Mouse (Mus musculus) heart, embryonic 16.5 days (tissue): ENCODE measurements around the gene Xirp1. TPM values are rescaled to one million over a fixed set of nuclear protein-coding genes. Genes with fewer than 3 reads are reported as not detected.

Experiments used
- ATAC-seq: fragments of 200-750 bp; cut with Nextera tagmentation; replicated peaks from 2 replicates; pipeline ENCODE4 v1.8.0; 2017; ENCODE audit warnings: moderate number of reproducible peaks; ENCODE audit not compliant: insufficient read depth, low FRiP score; ENCODE audit errors: extremely low read depth
- H3K27ac ChIP-seq: fragments of 300-500 bp; sonication (generic); 2 replicates; pipeline ENCODE4 v1.5.1; 2014; ENCODE audit warnings: mild to moderate bottlenecking, low read length, control low read depth, moderate library complexity
- H3K27me3 ChIP-seq: fragments of 300-500 bp; sonication (generic); 2 replicates; pipeline ENCODE4 v1.6.1; 2014; ENCODE audit warnings: low read length, mixed read lengths; ENCODE audit not compliant: control insufficient read depth, insufficient read depth
- H3K36me3 ChIP-seq: fragments of 300-500 bp; sonication (generic); 2 replicates; pipeline ENCODE4 v1.6.1; 2014; ENCODE audit not compliant: control insufficient read depth, insufficient read depth
- H3K4me1 ChIP-seq: fragments of 300-500 bp; sonication (generic); 2 replicates; pipeline ENCODE4 v1.6.1; 2014; ENCODE audit warnings: low read length, mixed read lengths; ENCODE audit not compliant: control insufficient read depth, insufficient read depth
- H3K4me2 ChIP-seq: fragments of 300-500 bp; sonication (generic); 2 replicates; pipeline ENCODE4 v1.6.1; 2014; ENCODE audit warnings: low read depth, mild to moderate bottlenecking, control low read depth, low read length
- H3K4me3 ChIP-seq: fragments of 300-500 bp; sonication (generic); 2 replicates; pipeline ENCODE4 v1.5.1; 2014; ENCODE audit warnings: mild to moderate bottlenecking, control low read depth, low read length
- H3K9ac ChIP-seq: fragments of 300-500 bp; sonication (generic); 2 replicates; pipeline ENCODE4 v1.6.1; 2014; ENCODE audit warnings: low read length, control low read depth
- H3K9me3 ChIP-seq: fragments of 300-500 bp; sonication (generic); replicated peaks from 2 replicates; pipeline ENCODE4 v1.6.1; 2016; ENCODE audit warnings: low read length; ENCODE audit not compliant: control insufficient read depth
- WGBS: fragments of 180-500 bp; shearing (Covaris S2); extraction: QIAGEN DNeasy Blood & Tissue Kit; methylation state at CpG from one replicate; pipeline ENCODE4 v1.1.7; 2014; 5-methylcytosine and 5-hydroxymethylcytosine counted together
- polyA plus RNA-seq: library from polyadenylated mRNA; unstranded; fragments of >200 nt; fragmentation: Nextera tagmentation; extraction: Ambion mirVana; gene quantifications from 2 replicates; pipeline ENCODE4 v1.2.1, GENCODE M21; 2015

The Xirp1 gene
- polyA plus RNA-seq, 1 experiment from 2014 or later: 54.9 TPM

DNA sequence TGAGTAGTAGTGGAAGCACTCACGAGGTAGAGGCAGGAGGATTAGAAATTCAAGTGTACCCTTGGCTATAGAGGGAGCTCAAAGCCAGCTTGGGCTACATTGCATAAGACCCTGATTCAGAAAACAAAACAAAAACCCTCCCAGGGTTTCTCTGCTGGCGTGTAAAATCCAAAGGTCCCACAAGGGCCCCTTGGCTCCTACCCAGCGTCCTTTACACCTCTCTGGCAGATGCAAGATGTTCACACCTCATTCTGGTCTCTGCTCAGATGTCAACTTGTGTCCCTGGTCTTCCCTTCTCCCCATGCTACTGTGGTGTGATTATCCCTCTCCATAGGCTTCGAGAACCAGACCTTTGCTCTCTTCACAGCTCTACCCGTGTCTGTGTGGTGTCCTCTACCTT is 22.6 kb downstream of the Xirp1 start:
- H3K9ac ChIP-seq: no peak overlapping the region
- H3K27me3 ChIP-seq: no peaks in the 10 kb centered on the region
- no peak overlapping the region; the same call in 1 of the 2 replicates for H3K27ac ChIP-seq
- peaks cover 12% of the 10 kb centered on the region for H3K4me1 ChIP-seq
- H3K9me3 ChIP-seq: no peaks in the 10 kb centered on the region
- H3K4me3 ChIP-seq: no peak overlapping the region
- H3K4me2 ChIP-seq: no peak overlapping the region
- ATAC-seq: no peak
- H3K36me3 ChIP-seq: no peaks in the 10 kb centered on the region
- 66% methylated on average over 5 of the region's 5 CpGs for WGBS

- Histone ChIP-seq H3K4me3 (no peak overlapping the region), H3K9me3 (no peaks in the 10 kb centered on the region), H3K9ac (no peak overlapping the region), H3K4me2 (no peak overlapping the region), H3K4me1 (peaks cover 12% of the 10 kb centered on the region), H3K27ac (0 out of 2 replicates have a peak overlapping the region, but pooled peaks have one; percentile 24), H3K27me3 (no peaks in the 10 kb centered on the region), H3K36me3 (no peaks in the 10 kb centered on the region)
- ATAC-seq: no peak
- WGBS: 70% methylated on average over 6 of the region's 6 CpGs
Measured at GRCm38 (mm10) chr9:119999636-120000035, 23.8 kb downstream of the Xirp1 start.

GRCm38 (mm10) chr9:119998776-119999175 is 24.6 kb downstream of the Xirp1 start:
- Histone ChIP-seq H3K4me2 (no peak overlapping the region), H3K9ac (no peak overlapping the region), H3K4me1 (peaks cover 12% of the 10 kb centered on the region), H3K9me3 (no peaks in the 10 kb centered on the region), H3K27me3 (no peaks in the 10 kb centered on the region), H3K4me3 (no peak overlapping the region), H3K36me3 (no peaks in the 10 kb centered on the region), H3K27ac (no peak overlapping the region)
- 77% methylated on average over 1 of the region's 1 CpGs for WGBS
- ATAC-seq: no peak

DNA sequence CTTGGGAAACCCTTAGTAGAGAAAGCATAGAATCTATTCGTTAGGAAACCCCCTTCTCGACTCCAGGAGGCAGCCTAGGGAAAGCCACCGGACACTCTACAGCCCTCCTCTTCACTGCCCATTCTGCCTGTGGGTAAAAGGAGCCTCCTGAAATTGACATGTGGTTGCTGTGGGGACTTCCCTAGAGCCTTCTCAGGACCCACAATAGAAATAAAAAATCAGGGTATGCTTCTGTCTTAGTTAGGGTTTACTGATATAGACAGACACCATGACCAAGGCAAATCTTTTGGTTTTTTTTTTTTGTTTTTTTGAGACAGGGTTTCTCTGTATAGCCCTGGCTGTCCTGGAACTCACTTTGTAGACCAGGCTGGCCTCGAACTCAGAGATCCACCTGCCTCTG is 27.3 kb downstream of the Xirp1 start:
- H3K27ac ChIP-seq: no peak overlapping the region
- no peak for ATAC-seq
- no peaks in the 10 kb centered on the region for H3K9me3 ChIP-seq
- H3K36me3 ChIP-seq: no peaks in the 10 kb centered on the region
- WGBS: 70% methylated on average over 4 of the region's 4 CpGs
- peaks cover 4% of the 10 kb centered on the region for H3K4me1 ChIP-seq
- H3K4me3 ChIP-seq: no peak overlapping the region
- no peak overlapping the region for H3K4me2 ChIP-seq
- no peaks in the 10 kb centered on the region for H3K27me3 ChIP-seq
- no peak overlapping the region for H3K9ac ChIP-seq

GRCm38 (mm10) chr9:119994207-119994606 is 29.2 kb downstream of the Xirp1 start:
- Histone ChIP-seq H3K4me2 (no peak overlapping the region), H3K27ac (no peak overlapping the region), H3K9me3 (no peaks in the 10 kb centered on the region), H3K9ac (no peak overlapping the region), H3K36me3 (no peaks in the 10 kb centered on the region), H3K4me3 (no peak overlapping the region), H3K27me3 (no peaks in the 10 kb centered on the region), H3K4me1 (no peaks in the 10 kb centered on the region)
- WGBS: 53% methylated on average over 7 of the region's 7 CpGs
- no peak for ATAC-seq

- no peak for ATAC-seq
- Histone ChIP-seq H3K27ac (no peak overlapping the region), H3K4me2 (no peak overlapping the region), H3K4me3 (no peak overlapping the region), H3K9ac (no peak overlapping the region), H3K27me3 (no peaks in the 10 kb centered on the region), H3K4me1 (no peaks in the 10 kb centered on the region), H3K36me3 (no peaks in the 10 kb centered on the region), H3K9me3 (no peaks in the 10 kb centered on the region)
- 55% methylated on average over 10 of the region's 10 CpGs for WGBS
Measured at GRCm38 (mm10) chr9:119993092-119993844, 30.1 kb downstream of the Xirp1 start.

GRCm38 (mm10) chr9:119991310-119991709 is 32.1 kb downstream of the Xirp1 start:
- H3K36me3 ChIP-seq: no peaks in the 10 kb centered on the region
- H3K4me2 ChIP-seq: no peak overlapping the region
- no peak overlapping the region for H3K9ac ChIP-seq
- WGBS: 27% methylated on average over 5 of the region's 5 CpGs
- H3K4me3 ChIP-seq: no peak overlapping the region
- no peak for ATAC-seq
- H3K4me1 ChIP-seq: no peaks in the 10 kb centered on the region
- H3K27ac ChIP-seq: no peak overlapping the region
- H3K27me3 ChIP-seq: no peaks in the 10 kb centered on the region
- no peaks in the 10 kb centered on the region for H3K9me3 ChIP-seq

DNA sequence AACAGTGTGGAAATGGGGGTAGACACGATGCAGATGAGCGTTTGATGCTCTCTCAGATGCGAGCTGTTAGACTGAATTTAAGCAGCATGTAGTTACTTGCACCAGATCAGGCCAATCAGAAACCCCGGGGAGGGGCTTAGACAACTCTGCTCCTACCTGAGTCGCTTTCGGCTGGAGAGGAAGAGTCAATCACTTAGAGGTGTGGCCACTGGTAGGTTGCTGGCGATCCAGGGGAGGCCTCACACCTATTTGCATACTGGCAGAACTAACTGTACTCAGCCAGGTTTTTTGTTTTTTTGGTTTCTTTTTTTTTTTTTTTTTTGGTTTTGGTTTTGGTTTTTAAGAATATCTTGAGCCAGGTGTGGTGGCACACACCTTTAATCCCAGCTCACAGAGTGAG is 35.1 kb downstream of the Xirp1 start:
- Histone ChIP-seq H3K9me3 (no peaks in the 10 kb centered on the region), H3K27me3 (no peaks in the 10 kb centered on the region), H3K9ac (no peak overlapping the region), H3K4me1 (peaks cover 9% of the 10 kb centered on the region), H3K36me3 (no peaks in the 10 kb centered on the region), H3K4me2 (no peak overlapping the region), H3K4me3 (no peak overlapping the region), H3K27ac (no peak overlapping the region)
- no peak for ATAC-seq
- 45% methylated on average over 7 of the region's 7 CpGs for WGBS

- ATAC-seq: no peak
- Histone ChIP-seq H3K4me1 (peaks cover 24% of the 10 kb centered on the region), H3K36me3 (no peaks in the 10 kb centered on the region), H3K27me3 (no peaks in the 10 kb centered on the region), H3K9me3 (no peaks in the 10 kb centered on the region), H3K27ac (no peak overlapping the region), H3K4me2 (no peak overlapping the region), H3K9ac (no peak overlapping the region), H3K4me3 (no peak overlapping the region)
- 78% methylated on average over 10 of the region's 10 CpGs for WGBS
Measured at GRCm38 (mm10) chr9:119985881-119986574, 37.4 kb downstream of the Xirp1 start.
